1 mouse cellular context compared by ENCODE assay signal in the genomic region with DNA sequence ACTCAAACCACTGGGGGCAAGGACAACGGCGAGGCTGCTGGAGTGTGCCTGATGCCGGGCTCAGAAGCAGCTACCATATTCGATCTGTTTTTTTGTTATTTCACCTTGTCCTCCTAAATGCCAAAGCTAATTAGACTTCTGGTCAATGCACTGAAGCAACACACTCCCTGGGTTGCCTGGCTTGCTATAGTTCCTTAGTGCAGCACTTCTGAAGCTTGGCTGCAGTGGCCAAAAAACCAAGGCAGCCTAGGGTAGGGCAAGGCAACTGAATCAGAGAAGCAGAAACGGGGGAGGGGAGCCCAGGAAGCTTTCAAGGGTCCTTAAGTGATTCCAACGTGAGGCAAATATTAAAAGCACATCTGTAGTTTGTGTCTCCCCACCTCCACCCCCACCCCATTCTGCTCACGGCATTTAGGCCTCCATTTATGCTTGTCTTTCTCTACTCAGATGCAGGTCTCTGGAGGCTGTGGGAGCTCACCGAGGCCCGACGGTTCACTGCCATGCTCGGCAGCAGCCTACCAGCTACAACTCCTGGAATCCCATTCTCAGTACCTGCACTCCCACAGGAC.
TF ChIP-seq lines count a peak whose summit lies in the region.

No protein-coding gene starts in this region.

TF ChIP-seq in MEL, 35 proteins besides CTCF, POLR2A, EP300 and RAD21 (continued from another document):
- TF ChIP-seq MEF2A (IDR thresholded peaks at IDR 0.05; ENCODE audit: extremely low read depth, insufficient replicate concordance, low read depth, low read length, poor library complexity, severe bottlenecking) (no peak), MAX (IDR thresholded peaks at IDR 0.05; ENCODE audit: low read length) (no peak)
